Mouse (Mus musculus) G1E-ER4 (cell line): ENCODE measurements around the gene Kcnh1. TPM values are rescaled to one million over a fixed set of nuclear protein-coding genes. Genes with fewer than 3 reads are reported as not detected.

Source experiments
- GATA1 ChIP-seq: IDR thresholded peaks from one replicate; pipeline ENCODE4 v1.8.0; 2012; ENCODE audit warnings: low read length, inconsistent platforms
- polyA plus RNA-seq: library from polyadenylated mRNA; stranded (reverse); fragments of >175 nt; gene quantifications from 2 replicates; pipeline ENCODE4 v1.2.3, GENCODE M21; 2012

Gene Kcnh1
- polyA plus RNA-seq, 1 experiment = not detected

DNA sequence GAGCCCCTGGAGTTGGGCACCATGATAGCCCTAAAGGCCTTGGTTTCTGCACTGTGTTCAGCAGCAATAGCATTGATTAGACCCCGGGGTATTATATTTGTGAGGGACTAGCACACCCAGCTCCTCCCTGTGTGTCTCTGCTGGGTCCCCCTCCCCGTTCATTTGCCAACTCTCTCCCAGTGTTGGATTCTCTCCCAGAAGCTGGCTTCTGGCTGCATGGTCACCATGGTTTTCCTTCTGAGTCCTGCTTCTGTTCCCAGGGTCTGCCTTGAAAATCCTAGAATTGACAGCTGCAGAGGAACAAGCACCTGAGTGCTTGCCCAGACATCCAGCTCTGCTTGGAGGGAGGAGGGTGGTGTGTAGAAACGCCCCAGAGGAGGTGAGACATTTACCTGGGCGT, 261.1 kb downstream of the Kcnh1 start:
- no peak for TF ChIP-seq GATA1

DNA sequence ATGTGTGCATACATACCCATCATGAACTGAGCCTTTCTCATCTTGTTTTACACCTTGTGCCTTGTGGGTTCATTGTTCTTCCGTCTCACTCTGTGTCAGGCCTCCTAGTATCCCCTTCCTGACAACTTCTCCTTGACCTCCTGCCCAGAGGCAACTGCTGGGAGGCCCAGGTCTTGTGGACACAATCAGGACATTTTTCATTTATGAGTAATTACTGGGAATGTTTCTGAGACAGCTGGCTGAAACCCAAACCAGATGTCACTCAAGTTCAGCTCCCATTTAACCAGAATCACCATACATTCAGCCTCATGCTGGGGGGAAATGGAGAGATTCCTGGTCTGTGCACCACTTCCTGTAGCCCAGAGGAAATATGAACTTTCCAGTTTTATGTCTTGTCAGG, 263.9 kb downstream of the Kcnh1 start:
- TF ChIP-seq GATA1 = no peak

DNA sequence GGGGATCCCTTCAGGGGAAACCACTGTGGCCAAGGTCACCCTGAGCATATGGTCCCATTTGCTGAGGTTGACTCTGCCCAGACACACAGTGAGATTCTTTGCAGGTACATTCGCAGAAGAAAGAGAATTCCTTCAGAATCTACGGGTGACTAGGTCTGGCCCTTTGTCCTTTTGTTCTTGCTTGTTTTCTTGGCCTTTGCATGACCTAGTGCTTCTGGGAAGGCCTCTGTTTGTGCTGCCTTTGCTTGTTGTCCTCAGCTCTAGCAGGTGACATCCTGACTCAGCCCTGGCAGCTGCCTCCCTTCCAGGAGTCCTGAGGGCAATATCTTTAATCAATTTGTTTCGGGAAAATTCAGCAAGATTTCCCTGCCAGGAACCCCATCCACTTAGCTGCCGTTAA, 264.4 kb downstream of the Kcnh1 start:
- no peak for TF ChIP-seq GATA1

DNA sequence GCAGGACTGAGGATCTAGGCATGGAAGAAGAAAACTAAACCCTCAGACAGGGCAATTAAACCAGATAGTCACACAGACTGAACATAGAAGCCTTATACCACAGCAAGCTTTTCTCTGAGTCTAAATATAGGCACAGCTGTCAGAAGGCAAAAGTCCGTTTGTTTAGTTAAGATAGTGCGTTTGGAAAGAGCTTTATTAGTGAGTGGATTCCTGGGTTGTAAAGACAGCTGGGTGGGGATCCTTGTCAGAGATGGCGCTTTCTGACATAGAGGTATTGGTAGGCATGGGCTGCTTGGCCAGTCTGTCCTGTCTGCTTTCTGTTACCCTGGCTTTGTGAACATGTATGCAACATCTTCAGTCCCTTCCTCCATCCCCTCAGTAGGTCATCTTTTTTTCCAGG, 266.5 kb downstream of the Kcnh1 start:
- TF ChIP-seq GATA1 = no peak

DNA sequence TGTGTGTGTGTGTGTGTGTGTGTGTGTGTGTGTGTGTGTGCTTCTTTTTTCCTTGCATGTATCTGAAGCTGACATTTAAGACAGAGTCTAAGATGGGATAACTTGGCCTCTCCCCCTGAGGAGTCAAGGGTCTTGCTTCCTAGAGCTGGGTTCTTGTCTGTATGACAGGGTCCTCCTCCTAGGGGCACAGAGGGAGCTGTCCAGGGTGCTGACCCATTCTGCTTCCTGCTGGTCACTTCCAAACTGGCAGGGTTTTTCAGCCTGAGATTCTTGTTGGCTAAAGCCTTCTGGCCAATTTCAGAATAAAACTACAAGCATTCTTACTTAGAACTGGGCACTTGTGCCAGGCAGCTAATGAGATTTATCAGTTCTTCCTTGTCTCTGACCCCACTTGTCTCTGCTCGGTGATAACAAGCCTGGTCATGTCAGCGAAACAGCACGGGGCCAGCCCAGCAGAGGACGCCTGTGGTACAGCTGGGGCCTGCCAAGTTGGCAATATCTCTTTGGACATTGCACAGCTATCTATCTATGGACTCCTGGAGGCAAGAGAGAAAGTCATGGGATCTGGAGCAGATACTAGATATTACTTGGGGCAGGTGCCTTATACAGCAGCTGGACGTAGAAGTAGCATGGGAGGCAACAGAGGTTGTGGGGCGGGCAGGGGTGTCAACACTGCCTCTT, 267.1 kb downstream of the Kcnh1 start:
- TF ChIP-seq GATA1 = no peak

DNA sequence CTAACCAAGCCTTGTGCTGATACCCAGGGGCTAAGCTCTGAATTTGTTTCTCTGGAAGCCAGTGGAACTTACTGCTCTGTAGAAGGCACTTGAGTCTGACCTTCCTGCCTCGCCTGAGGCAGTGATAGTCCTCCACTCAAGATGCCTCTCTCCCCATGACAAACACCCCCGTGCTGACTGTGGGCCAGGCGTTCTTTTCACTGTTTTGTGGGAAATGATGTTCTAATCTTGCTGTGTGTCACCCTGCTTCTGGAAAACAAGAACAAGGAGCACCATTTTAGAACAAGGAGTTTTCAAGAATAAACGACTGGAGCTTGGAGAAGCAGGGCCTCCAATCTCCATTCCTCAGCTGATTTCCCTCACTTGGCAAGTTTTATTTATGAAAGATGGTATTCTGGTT, 273.2 kb downstream of the Kcnh1 start:
- TF ChIP-seq GATA1 = no peak

DNA sequence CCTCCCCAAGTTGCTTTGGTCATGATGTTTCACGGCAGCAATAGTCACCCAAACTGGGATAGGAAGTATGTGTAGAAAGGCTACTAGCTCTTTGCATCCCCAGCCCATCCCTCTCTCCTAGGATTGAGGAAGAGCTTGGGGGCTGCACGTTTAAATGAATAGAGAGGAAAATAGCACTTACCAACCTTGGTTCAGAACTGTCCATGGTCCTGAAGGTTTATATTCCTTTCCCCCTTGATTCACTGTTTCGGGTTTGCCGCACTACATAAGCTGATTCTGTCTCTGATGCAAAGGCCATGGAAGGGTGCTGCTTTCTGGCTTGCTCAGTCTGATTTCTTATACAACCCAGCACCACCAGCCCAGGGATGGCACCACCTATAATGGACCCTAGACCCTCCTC, 281.8 kb downstream of the Kcnh1 start:
- TF ChIP-seq GATA1 = no peak

DNA sequence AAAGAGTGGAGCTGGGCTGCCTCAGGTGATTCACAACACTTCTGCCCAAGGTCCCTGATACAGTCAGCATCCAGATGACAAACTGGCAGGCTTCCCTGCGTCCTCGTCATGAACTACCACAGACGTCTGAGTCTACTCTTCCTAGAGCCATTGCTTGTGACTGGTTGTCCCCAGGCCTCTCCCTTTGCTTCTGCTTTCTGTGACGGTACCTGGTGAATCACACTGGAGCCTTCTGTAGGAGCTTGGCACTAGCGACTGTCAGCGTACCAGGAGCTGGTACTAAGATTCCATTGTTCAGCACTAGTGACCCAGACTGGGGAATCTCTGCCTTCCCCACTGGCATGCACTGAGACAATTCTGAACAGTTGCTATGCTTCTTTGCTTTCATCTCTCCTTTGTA, 282.6 kb downstream of the Kcnh1 start:
- no peak for TF ChIP-seq GATA1

DNA sequence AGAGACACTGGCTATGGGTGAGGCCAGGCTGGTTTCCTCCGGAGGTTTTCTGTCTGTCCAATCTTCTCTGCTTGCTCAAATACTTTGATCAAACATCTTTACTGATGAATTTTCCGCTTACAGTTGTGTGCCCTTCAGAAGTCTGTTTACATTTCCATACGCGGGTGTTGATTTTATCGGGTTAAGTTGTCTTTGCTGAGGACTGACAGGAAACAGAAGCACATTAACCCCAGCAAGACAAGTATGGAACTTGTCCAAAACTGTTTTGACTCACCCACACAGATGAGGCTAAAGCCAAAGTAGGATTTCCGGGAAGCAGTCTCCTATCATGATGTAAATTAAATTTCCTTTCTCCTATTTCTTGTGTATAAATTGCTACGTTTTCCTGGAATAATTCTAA, 286.1 kb downstream of the Kcnh1 start:
- TF ChIP-seq GATA1 = no peak

DNA sequence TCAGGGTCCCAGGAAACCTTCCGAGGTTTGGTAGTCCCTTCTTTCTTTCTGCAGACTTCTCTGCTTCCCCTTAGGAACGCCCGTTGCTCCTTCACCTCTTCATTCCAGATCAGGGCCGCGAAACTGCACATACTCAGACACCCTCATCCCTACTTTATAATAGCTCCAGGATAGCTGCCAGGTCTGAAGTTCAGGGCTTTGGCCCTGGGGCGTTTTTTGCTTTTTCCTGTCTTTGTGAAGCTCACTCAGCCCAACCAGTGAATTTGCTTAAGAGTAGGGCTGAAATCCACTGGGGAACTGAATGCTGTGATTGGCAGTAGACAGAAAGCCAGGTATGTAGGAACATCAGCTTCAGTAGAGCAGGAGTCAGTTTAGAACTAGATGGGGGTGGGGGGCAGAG, 287.0 kb downstream of the Kcnh1 start:
- no peak for TF ChIP-seq GATA1

DNA sequence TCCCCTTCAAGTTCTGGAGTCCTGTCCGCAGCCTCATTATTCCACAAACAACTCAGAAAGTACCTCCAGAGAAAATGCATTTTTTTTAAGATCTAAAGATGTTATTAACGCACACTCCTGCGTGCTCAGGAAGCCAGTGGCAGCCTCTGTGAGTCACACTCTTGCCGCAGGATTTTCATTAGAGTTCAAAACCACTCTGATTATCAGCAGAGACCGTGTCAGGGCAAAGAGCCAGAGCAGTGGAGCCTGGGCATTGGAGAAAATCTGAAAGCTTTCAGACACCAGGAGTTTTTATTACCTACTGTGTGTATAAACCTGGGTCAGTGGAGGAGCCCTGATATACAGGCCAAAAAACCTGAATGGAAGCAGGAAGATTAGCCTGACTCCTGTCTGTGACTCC, 287.6 kb downstream of the Kcnh1 start:
- TF ChIP-seq GATA1 = no peak

DNA sequence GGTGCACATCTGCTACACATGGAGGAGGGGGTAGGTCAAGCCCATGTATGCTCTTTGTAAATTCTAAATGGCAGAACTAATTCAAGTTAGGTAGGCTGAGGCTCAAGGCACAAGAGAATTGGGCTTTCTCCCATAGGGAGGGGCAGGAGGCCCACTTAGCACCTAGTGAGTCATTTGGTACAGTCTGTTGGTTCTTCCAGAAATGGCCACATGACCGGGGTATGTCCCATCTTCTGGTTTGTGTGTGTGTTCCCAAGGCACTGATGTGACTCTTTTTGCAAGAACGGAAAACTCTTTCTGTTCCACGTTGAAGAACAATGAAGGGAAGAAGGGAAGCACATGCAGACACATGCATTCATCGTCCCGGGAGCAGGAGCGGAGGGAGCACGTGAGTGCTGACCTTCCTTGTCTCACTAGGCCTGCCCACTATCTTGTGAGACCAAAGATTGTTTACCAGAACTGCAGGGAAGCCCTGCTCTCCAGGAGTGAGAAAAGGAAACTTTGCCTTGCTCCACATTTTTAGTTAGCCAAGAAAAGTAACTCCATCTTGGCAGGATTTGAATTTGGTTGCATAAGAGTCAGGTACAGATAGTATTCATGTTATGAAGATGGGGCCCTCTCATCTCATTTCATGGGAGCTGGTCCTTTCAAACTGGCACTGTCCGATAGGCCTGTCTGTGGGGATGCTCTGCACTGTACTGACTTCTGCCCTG, 289.7 kb downstream of the Kcnh1 start:
- TF ChIP-seq GATA1 = no peak

DNA sequence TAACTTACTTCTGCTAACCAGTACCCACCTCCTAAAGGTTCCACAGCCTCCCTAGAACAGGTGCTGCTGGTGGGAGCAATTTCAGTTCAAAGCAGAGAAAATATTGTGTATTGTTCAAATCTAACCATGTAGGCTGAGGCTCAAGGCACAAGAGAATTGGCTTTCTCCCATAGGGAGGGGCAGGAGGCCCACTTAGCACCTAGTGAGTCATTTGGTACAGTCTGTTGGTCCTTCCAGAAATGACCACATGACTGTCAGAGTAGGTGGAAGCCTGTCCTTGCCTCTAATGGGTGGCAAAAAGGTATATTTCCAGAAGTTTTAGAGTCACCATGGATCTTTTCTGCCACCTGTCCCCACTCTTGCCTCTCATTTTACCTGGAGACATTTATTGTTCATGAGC, 290.9 kb downstream of the Kcnh1 start:
- no peak for TF ChIP-seq GATA1

DNA sequence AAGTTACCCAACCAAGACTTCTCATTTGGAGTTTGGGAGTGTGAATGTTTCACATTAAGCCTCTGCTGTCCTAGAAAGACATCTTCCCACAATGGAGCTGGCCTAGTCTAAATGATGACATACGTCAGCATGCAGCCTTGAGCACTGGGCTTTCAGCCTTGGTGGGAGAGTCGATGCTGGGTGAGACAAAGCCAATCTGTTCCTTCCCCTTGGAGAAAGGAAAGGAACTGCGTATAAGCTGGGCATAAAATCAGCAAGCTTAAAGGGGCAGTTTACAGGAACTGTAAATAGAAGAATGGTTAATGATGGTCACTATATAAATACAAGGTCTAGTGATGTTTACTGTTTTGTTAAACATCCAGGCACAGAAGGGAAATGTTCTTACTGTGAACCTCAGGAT, 294.5 kb downstream of the Kcnh1 start:
- TF ChIP-seq GATA1 = no peak

DNA sequence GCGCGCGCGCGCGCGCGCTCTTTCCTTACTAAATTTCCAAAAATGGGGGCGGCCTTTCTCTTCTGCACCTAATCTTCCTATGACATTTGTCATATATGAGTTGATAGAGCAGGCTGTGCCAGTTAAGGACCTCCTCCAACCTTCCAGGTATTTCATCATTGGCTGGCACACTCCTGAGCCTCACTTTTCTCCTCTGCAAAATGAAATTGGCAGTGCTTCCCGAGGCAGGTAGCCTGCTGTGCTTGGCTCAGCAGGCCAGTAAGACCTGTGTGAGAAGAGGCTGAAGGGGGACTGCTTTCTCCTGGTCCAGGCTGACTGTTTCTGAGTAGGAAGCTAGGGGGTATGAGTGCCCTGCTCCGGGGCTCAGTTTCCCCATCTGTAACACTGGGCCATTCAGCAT, 297.0 kb downstream of the Kcnh1 start:
- TF ChIP-seq GATA1 = no peak

DNA sequence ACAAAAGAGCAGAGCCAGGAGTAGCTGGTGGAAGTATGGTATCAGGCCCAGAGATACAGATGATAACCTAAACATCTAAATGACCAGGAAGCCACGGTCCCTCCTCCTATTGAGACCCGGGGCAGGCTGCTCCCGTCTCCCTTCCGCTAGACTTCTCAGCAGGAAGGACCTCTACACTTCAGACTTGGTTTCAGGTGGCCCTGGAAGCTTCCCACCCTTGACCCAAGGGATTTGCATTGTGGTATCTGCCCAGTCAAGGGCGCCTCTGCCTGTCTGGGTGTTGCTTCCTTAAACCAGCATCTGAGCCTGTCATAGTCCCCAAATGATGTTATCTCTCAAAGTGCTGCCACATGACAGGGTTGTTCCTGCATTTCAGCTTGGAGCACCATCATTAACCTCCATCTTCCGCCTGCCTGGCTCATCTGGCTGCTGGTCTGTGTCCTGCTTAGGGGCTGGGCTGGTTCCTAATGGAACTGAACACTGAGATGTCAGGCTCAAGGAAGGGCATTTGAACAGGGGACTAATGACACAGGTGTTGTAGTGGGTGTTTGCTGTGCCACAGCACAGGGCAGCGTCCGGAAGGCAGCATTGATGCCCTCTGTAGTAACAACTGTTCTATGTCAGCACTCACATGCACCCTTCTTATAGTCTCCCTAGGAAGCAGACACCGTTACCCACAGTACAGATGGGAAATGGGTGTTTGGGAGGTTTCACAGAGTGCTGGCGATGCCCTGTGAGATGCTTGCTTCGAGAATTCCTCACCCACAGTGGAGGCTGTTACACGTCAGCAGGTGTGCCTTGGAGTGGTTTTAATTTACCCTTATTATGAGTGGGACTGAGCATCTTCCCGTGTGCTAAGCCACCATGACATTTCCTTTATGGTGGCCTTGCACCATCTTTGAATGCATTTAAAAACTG, 299.6 kb downstream of the Kcnh1 start:
- TF ChIP-seq GATA1 = no peak
